Mouse (Mus musculus): Measurements from ENCODE around the gene Atp6ap1. TPM values are rescaled to one million over a fixed set of nuclear protein-coding genes. Genes with fewer than 3 reads are reported as not detected.

Gene Atp6ap1
- 100 to 1,000 TPM; 340 to 365 TPM for total RNA-seq (2021)

DNA sequence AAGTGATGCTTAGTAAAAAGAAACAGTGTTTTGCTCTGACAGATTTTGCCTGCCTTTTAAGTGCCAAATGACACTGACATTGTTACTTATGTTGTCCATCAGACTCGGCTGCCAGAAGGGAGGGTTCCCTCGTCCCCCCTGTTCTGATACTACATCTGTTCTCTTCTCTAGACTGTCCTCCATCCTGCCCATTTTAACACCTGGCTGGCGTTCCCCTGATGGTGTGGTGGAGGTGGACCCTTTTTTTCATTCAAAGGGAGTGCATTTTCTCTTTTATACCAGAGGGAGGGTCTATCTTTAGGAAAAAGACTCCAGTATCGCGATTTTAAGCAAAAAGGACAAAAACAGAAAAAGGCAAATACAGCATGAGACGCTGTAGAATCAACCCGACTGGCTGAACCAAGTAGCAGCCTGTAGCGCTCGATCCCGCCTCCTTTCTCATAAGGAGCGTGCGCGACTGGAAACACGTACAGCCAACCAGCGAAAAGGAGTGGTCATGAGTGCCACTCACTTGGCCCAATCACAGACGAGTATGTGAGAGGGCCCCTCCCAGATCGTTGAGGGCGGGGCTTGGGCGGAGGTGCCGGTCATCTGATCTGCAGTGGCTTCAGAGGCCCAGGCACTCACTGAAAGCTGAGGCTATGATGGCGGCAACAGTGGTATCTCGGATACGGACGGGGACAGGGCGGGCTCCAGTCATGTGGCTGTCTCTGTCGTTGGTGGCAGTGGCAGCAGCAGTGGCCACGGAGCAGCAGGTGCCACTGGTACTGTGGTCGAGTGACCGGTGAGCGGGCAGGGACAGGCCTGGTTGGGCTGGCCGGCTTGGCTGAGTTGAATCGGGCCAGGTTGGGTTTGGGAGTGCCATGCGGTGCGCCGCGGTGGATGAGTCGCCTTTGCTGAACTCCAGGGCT lies at the start of gene Atp6ap1:
TSS of gene Atp6ap1 (plus strand) at position 560 of the 911 bp plus-strand sequence.
- intact Hi-C loops (cut with DNase I) = no loop called here

DNA sequence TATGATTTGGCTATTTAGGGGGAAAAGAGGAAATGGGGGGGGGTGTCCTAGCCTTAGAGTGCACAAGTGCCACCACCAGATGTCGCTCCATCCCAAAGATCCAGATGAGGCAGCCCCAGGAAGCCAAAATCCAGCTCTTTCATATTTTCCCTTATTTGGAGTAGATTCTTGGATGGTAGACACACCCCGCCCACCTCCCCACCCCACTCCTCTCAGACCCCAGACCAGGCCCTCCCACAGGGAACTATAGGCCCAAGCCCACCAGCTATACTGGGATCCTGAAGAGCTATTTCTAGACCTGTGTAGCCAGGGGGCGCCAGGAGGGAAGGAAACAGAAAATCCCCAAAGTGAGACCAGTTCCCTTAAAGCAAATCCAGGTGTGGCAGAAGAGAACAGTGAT lies 48.2 kb upstream of the Atp6ap1 start:
- intact Hi-C loops (cut with DNase I) = loop anchor here (2.0 to 10.0 kb wide), 2 partner anchors 164 to 284 kb away; partner anchors contain the start of gene Hcfc1
- peak in 1 of 2 experiments; percentile 22 for DNase-seq (ENCODE audit: low spot score in 2 of 2)

More for the DNA sequence above, at the start of gene Atp6ap1:
- peak; percentile 90 to 91 for DNase-seq (ENCODE audit: low spot score in 2 of 2)

DNA sequence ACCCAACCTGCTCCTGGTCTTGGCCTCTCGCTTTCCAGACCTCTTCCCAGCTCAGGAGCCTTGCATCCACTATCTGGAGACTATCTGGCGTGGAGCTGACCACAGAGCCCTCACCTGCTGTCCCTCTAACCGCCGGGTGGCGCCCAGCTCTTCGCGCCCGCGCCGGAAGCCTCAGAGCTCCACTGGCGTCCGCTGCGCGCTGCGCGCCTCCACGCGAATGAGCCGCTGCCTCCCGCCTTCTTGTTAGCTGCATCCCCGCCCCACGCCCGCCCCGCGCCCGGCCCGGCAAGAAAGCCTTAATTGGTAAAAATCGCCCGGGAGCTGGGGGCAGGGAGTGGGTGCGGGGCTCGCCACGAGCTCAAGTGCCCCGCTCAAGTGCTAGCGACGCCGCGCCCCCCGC lies 47.3 kb upstream of the Atp6ap1 start, which contains the start of gene Flna:
TSS of gene Flna (minus strand) at position 206 of the 400 bp plus-strand sequence.
- peak; percentile 59 to 63 for DNase-seq (ENCODE audit: low spot score in 2 of 2)

DNA sequence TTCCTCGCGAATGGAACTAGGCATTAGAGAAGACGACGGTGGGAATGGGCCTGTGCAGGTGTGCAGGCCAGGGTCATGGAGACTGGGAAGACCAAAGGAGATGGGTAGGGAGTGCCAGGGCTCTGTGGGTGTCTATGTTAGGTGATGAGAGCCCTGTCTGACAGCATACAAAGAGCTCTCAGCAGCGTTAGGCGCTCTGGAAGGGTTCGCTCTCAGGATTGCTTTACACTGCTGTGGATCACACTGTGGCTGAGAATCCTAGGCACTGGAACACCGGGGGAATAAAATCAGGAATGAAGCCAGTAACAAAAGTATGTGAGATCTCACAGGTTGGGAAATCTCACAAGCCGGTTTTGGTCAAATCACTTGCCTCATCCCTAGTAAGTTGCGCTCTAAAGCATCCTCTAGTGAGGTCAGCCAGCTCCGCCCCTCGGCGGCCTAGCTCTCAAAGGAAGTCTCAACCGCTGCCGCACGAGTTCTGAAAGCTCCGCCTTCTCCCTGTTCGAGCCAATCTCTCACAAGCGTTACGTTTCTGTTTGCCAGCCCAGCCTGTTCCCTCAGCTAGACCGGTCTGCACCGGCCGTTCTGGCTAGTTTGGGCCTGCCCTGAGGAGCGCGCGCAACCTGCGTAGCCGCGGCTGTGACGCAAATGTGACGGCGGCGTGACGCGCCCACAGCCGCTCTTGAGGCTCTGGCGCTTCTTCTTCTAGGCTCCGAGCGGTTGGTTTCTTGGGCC lies 42.6 kb upstream of the Atp6ap1 start, which contains the start of gene Emd:
TSS of gene Emd (plus strand) at position 535 of the 735 bp plus-strand sequence.
- intact Hi-C loops (cut with DNase I) = no loop called here
- peak; percentile 85 to 87 for DNase-seq (ENCODE audit: low spot score in 2 of 2)

More for the DNA sequence above, 47.3 kb upstream of the Atp6ap1 start, which contains the start of gene Flna:
- intact Hi-C loops (cut with DNase I) = loop anchor here (2.0 to 10.0 kb wide), 2 partner anchors 163 to 285 kb away; partner anchors contain the start of gene Hcfc1

DNA sequence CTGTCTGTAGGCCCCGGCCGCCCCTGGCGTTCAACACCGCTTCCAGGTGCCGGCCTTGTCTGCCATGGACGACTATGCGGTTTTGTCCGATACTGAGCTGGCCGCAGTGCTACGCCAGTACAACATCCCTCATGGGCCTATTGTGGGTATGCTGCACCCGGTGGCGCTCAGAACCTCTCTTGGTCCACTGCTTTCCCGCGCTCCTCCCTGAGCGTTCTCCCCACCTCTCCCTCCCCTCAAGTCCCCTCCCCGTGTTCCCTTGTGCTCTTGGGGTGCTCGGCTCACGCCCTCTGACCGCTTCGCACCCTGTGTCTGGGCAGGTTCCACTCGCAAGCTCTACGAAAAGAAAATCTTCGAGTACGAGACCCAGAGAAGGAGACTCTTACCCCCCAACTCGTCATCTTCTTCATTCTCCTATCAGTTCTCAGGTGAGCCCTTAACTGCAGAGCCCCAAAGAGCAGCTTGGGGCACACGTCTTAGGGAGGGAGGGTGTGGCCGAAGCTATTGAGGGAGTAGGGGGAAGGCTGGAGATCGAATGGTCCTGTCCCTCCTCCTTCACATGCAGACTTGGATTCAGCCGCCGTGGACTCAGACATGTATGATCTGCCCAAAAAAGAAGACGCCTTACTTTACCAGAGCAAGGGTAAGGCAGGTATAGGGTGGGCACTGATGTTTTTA lies 41.9 kb upstream of the Atp6ap1 start:
- intact Hi-C loops (cut with DNase I) = no loop called here
- DNase-seq (ENCODE audit: low spot score in 2 of 2) = no peak

DNA sequence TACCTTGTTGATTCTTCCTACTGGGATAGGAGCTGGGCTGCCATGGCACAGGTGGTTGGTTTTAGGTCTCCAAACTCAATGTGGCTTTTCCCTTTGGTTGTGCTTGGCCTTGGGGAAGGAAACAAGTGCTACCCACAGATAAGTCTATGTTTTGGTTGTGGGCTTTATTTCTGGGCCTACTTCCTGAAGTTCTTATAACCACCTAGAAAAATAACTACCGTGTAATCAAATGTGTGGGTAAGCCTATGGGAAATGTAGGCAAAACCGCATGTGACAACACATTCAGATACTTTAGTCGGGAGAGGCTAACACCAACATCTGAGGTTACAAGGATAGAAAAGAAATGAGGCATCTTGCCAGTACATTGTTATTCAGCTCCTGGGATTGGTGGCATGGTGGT lies 39.2 kb upstream of the Atp6ap1 start:
- no peak for DNase-seq (ENCODE audit: low spot score in 2 of 2)
- intact Hi-C loops (cut with DNase I) = no loop called here

DNA sequence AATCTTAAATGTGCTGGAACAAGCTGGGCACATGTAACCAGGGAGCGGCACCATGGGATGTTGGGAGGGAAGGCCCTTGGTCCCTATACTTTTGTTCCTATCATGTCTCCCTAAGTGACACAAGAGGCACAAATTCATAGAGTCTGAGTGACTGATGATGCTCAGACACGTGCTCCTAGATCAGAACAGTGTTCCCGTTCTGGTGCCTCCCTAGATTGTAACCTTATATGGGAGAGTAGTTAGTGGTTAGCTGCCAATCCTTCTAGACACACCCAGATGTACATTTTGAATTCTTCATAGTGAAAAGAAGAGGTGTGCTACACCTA lies 27.2 kb upstream of the Atp6ap1 start:
- no peak for DNase-seq (ENCODE audit: low spot score in 2 of 2)
- intact Hi-C loops (cut with DNase I) = no loop called here

DNA sequence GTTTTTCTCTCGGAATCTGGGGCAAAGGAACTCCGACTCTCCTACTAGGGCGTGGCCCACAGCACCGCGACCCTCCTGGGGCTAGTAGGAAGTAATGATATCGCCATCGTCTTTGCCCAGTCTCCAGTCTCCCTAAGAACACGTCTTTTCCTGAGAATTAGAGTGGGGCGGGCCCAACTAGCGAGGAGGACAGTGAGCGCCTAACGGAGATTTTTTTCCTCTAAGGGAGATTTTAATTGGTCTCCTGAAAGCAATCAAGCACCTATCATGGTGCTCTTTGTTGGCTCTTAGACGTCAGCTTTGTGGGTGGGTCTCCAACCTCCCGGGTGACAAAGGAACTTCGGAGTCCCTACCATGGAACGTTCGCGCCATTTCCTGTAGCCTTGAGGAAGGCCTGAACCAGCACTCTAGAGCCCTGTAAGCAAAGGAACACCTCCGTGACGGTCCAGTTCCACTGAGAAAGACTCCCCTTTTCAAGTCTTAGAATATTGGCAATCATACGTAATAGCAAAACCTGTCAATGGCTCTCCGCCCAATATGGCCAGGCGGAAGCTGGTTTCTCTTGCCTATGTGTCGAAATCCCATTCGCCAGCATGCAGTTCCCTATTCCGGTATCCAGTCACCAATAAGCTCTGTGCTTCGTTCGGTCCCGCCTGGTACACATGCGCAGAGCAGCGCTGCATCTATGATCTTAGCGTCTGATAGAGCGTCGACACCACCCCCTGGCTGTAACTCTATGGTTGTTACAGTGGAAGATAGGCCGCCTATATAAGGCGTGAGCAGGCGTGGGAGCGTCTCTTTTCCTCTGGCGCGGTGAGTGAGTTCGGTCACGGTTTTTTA lies 26.6 kb upstream of the Atp6ap1 start, which contains the start of gene Rpl10:
TSS of gene Rpl10 (plus strand) at position 751 of the 840 bp plus-strand sequence.
- intact Hi-C loops (cut with DNase I) = no loop called here
- DNase-seq (ENCODE audit: low spot score in 2 of 2) = peak; percentile 86 to 87

DNA sequence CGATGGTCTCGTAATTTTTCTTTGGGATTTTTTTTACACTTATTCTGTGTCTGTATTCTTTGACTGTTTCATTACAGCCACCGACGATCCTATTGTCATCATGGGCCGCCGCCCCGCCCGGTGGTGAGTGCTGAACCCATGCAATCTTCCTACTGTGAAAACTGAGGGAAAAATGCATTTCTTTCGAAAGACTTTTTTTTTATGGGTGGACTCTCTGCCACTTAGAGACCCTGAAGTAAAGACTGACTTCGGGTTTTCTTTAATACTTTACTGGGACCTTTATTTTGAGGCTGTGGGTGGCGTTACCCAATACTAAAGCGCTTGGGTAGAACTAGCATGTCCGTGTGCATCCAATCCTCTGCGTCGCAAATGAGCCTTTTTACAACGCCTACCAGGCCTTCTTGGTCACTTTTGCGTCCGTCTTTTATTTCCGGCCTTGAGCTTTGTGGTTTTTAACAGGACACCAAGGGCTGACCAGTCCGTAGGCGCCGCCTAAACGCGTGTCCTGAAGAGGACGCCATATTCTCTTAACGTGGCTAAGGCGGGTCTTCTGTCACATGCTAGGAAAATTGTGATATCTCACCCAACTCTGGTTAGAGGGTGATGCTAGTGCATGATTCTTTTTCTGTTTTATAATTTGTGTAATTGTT lies 25.9 kb upstream of the Atp6ap1 start:
- intact Hi-C loops (cut with DNase I) = no loop called here
- peak in 1 of 2 experiments; percentile 17 for DNase-seq (ENCODE audit: low spot score in 2 of 2)

DNA sequence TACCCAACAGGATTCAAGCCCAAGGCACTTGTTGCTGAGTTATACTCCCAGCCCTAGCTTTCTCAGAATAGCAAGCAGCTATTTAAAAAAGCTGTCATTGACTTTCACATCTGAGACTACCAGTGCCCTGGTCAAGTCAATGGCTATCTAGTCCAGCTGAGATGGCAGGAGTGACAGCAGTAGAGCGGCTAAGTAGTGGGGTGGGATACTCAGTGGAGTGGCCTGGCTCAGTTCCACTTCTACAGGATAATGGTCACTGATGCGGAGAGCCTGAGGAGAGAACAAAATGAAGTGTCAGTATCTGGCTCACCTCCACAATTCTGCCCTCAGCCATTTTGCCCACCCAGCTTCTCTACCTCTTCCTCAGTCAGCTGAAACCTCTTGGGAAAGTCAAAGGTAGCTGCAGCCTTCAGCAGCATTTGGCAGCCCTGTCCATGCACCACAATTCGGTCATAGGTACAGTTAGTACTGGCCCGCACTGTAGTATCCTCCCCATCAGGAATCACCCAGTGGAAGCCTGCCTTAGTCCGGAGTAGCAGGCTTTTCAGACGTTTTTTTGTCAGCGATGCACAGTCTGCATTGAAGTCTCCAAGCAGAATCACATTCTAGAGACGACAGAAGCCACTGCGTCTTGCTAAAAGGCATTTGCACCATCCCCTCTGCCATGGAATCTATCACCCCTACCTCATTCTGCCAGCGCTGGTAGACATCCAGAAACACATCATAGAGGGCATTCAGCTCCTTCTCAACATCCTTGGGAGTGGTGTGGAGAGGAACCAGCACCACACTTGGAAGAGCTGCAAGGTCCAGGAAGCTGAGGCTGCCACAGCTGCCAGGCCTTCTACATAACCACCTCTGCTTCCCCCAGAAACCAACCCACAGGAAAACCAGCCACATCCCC lies 23.2 kb upstream of the Atp6ap1 start:
- DNase-seq (ENCODE audit: low spot score in 2 of 2) = no peak
- intact Hi-C loops (cut with DNase I) = no loop called here

DNA sequence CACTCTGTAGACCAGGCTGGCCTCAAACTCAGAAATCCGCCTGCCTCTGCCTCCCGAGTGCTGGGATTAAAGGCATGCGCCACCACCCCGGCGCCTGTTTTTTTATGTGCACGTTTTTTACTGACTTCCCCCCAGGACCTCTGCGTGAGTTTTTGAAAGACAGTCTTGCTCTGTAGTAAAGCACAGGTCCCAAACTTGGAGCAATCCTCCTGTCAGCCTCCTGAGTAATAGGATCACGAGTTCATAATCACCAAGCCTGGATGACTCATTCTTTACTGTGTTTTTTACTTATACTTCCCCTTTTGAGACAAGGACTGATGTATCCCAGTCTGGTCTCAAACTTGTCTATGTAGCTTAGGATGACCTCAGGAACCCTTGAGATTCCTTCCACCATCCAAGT lies 19.0 kb upstream of the Atp6ap1 start:
- intact Hi-C loops (cut with DNase I) = no loop called here
- DNase-seq (ENCODE audit: low spot score in 2 of 2) = no peak

DNA sequence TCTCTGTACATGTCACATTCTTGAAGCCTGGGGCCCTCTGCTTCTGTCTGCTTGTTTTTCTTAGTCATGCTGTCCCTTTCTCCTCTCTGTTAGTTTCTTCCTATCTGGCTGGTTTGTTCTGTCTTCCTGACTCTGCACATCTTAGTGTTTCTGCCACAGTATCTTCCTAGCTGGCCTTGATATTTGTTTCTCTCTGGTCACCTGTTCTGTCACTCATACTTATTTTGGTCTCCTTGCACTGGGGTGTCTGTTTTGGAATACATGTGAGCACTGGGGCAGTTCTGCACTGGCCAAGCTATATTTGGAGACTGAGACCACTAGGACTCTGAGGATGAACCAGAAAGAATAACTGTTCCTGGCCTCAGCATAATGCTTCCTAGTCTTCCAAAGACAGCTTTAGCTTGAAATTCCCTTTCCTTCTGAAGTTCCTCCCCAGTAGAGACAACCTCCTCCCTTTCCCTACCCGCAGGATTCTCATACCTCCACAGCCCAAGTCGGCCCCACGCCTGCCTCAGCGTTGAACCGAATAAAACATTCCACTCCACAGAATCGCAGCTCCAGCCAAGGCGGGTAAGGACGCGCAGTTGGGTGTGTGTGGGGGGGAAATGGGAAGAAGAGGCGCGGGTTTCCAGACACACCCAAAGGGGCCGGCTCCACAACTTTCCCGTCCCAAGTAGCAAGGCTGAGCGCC lies 15.7 kb upstream of the Atp6ap1 start:
- DNase-seq (ENCODE audit: low spot score in 2 of 2) = peak in 1 of 2 experiments; percentile 46
- intact Hi-C loops (cut with DNase I) = no loop called here

DNA sequence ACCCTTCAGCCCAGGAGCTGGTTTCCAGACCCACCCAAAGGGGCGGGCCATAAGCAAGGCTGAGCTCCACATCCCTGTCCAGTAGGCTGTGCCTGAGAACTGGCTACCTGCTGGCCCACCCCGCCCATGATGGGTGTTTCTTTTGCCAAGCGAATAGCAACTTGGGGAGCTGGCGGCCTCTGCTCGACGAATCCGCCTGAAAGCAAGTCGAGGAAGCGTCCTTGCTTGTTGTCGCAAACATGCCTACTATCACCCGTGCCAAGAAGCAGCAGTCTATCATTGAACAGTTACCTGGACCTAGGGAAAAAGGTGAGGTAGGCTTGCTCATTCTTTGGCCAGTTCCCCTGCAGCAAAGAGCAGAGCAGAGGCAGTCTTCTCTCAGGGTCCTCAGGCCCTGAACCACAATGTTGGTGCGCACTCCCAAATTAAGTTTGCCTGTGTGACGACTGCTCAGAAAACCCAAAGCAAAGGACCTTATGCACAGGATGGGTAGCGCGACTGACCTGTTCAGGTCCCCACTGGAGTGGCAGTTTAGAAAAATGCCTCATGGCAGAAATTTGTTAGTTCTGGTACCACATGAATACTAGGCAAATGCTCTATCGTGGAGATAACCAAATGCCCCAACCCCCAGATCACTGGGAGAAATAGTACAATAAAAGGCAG lies 15.0 kb upstream of the Atp6ap1 start, which contains the start of the genes Taz and Dnase1l1:
TSS of gene Taz (plus strand) at position 181 of the 663 bp plus-strand sequence.
TSS of gene Dnase1l1 (minus strand) at position 606 of the 663 bp plus-strand sequence.
- peak in 1 of 2 experiments; percentile 30 for DNase-seq (ENCODE audit: low spot score in 2 of 2)
- intact Hi-C loops (cut with DNase I) = no loop called here

DNA sequence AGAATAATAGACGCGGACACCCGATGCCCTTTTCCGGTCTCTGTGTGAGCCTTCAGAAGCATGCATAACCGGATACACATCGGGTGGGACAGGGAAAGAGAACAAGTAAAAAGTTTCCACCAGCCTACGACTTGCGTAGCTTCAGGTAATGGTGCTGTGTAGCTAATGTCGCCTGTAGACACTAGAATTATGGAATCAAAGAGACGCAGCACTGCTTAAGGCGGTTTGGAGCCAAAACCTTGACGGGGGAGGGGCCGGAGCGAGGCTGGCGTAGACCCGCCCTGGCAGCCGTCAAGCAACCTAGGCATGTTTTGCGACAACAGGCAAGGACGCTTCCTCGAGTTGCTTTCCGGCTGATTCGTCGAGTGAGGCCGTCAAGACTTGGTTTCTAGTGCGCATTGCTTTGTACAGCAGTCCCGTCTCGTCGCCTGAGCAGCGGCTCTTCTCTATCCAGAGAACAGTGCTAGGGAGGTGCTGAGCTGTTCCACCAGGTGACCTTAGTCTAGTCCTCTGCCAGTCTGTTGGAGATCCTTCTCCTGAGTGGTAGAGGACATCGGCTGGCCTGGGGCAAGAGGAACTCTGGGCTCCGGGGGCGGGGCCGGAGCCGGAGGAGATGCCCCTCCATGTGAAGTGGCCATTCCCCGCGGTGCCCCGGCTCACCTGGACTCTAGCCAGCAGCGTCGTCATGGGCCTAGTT lies 14.4 kb upstream of the Atp6ap1 start:
- peak; percentile 81 to 83 for DNase-seq (ENCODE audit: low spot score in 2 of 2)
- intact Hi-C loops (cut with DNase I) = no loop called here

DNA sequence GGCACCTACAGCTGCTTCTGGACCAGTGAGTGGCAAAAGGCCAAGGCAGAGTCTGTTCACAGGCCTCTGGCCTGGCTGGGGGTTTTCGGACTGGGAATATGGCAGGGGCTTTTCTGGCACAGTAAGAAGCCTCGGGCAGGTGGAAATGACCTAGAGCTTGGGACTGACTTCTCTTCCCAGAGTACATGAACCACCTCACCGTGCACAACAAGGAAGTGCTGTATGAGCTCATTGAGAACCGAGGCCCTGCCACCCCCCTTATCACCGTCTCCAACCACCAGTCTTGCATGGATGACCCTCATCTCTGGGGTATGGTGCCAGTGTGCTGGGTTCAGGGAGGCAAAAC lies 13.8 kb upstream of the Atp6ap1 start:
- intact Hi-C loops (cut with DNase I) = no loop called here
- no peak for DNase-seq (ENCODE audit: low spot score in 2 of 2)

DNA sequence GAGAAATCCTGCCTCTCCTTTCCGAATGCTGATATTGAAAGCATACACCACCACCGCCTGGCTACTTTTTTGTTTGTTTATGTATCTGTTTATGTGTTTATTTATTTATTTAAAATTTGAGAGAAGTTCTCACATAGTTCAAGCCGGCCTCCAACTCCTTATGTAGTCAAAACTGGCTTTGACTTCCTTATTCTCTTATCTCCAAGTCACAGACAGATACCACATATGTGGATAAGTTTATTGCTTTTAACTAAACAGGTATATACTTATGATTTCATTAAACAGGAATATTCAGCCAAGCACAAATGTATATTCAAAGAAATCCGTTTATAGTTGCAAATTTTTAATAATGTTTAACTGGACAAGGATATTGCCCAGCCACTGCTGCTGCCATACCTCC lies 3.5 kb upstream of the Atp6ap1 start:
- no peak for DNase-seq (ENCODE audit: low spot score in 2 of 2)
- intact Hi-C loops (cut with DNase I) = no loop called here

Measured in left cerebral cortex, postnatal 36 days (tissue).